Mouse (Mus musculus): ENCODE measurements around the gene Acsm2. TPM values are rescaled to one million over a fixed set of nuclear protein-coding genes. Genes with fewer than 3 reads are reported as not detected.

Acsm2 gene
- polyA plus RNA-seq (2014; fragmentation: Nextera tagmentation; extraction: Ambion mirVana), result not detected in 2 replicates

- no peak within 1 kb of the TSS for H3K4me3 ChIP-seq (ENCODE audit: low read depth, low read length)
- H3K27me3 ChIP-seq (ENCODE audit: control insufficient read depth, insufficient read depth, low read length), result no peaks in the 10 kb centered on the region
- H3K4me1 ChIP-seq (ENCODE audit: control insufficient read depth, insufficient read depth, low read length), result no peaks in the 10 kb centered on the region
- no peak within 1 kb of the TSS for H3K27ac ChIP-seq (ENCODE audit: low read depth, low read length)
- no peak within 1 kb of the TSS for H3K9ac ChIP-seq (replicated peaks; ENCODE audit: low read depth, low read length)
- no peak for ATAC-seq (ENCODE audit: low read depth)
- no peaks in the 10 kb centered on the region for H3K36me3 ChIP-seq (ENCODE audit: control insufficient read depth, insufficient read depth, low read length)
- no peak within 1 kb of the TSS for H3K4me2 ChIP-seq (ENCODE audit: low read depth, low read length)
- no peaks in the 10 kb centered on the region for H3K9me3 ChIP-seq (ENCODE audit: control insufficient read depth, low read length)
- 95% methylated on average over 1 of the region's 1 CpGs for WGBS
Measured at GRCm38 (mm10) chr7:119554040-119554439, at the start of gene Acsm2. TSS of gene Acsm2 (plus strand) at chr7:119554340.

GRCm38 (mm10) chr7:119511143-119511542, 43.0 kb upstream of the Acsm2 start:
- no peaks in the 10 kb centered on the region for H3K9me3 ChIP-seq (ENCODE audit: control insufficient read depth, low read length)
- ATAC-seq (ENCODE audit: low read depth), result no peak
- H3K27ac ChIP-seq (ENCODE audit: low read depth, low read length), result no peak overlapping the region
- H3K4me2 ChIP-seq (ENCODE audit: low read depth, low read length), result no peak overlapping the region
- H3K27me3 ChIP-seq (ENCODE audit: control insufficient read depth, insufficient read depth, low read length), result no peaks in the 10 kb centered on the region
- H3K4me1 ChIP-seq (ENCODE audit: control insufficient read depth, insufficient read depth, low read length), result no peaks in the 10 kb centered on the region
- WGBS, result 84% methylated on average over 4 of the region's 4 CpGs
- no peaks in the 10 kb centered on the region for H3K36me3 ChIP-seq (ENCODE audit: control insufficient read depth, insufficient read depth, low read length)
- no peak overlapping the region for H3K9ac ChIP-seq (replicated peaks; ENCODE audit: low read depth, low read length)
- H3K4me3 ChIP-seq (ENCODE audit: low read depth, low read length), result no peak overlapping the region

GRCm38 (mm10) chr7:119513056-119513455, 41.1 kb upstream of the Acsm2 start:
- 31% methylated on average over 7 of the region's 7 CpGs for WGBS
- Histone ChIP-seq H3K9ac (replicated peaks; ENCODE audit: low read depth, low read length) (no peak overlapping the region), H3K36me3 (ENCODE audit: control insufficient read depth, insufficient read depth, low read length) (no peaks in the 10 kb centered on the region), H3K4me1 (ENCODE audit: control insufficient read depth, insufficient read depth, low read length) (no peaks in the 10 kb centered on the region), H3K27ac (ENCODE audit: low read depth, low read length) (no peak overlapping the region), H3K9me3 (ENCODE audit: control insufficient read depth, low read length) (no peaks in the 10 kb centered on the region), H3K4me2 (ENCODE audit: low read depth, low read length) (no peak overlapping the region), H3K27me3 (ENCODE audit: control insufficient read depth, insufficient read depth, low read length) (no peaks in the 10 kb centered on the region), H3K4me3 (ENCODE audit: low read depth, low read length) (no peak overlapping the region)
- no peak for ATAC-seq (ENCODE audit: low read depth)

- H3K36me3 ChIP-seq (ENCODE audit: control insufficient read depth, insufficient read depth, low read length), result no peaks in the 10 kb centered on the region
- no peak overlapping the region for H3K4me3 ChIP-seq (ENCODE audit: low read depth, low read length)
- 71% methylated on average over 10 of the region's 10 CpGs for WGBS
- H3K9ac ChIP-seq (replicated peaks; ENCODE audit: low read depth, low read length), result no peak overlapping the region
- H3K4me1 ChIP-seq (ENCODE audit: control insufficient read depth, insufficient read depth, low read length), result no peaks in the 10 kb centered on the region
- no peak overlapping the region for H3K27ac ChIP-seq (ENCODE audit: low read depth, low read length)
- H3K4me2 ChIP-seq (ENCODE audit: low read depth, low read length), result no peak overlapping the region
- no peaks in the 10 kb centered on the region for H3K9me3 ChIP-seq (ENCODE audit: control insufficient read depth, low read length)
- no peaks in the 10 kb centered on the region for H3K27me3 ChIP-seq (ENCODE audit: control insufficient read depth, insufficient read depth, low read length)
- peak; percentile 61 for ATAC-seq (ENCODE audit: low read depth)
Measured at GRCm38 (mm10) chr7:119515492-119516271, 38.5 kb upstream of the Acsm2 start.

- Histone ChIP-seq H3K4me3 (ENCODE audit: low read depth, low read length) (no peak overlapping the region), H3K4me2 (ENCODE audit: low read depth, low read length) (no peak overlapping the region), H3K4me1 (ENCODE audit: control insufficient read depth, insufficient read depth, low read length) (no peaks in the 10 kb centered on the region), H3K27ac (ENCODE audit: low read depth, low read length) (no peak overlapping the region), H3K27me3 (ENCODE audit: control insufficient read depth, insufficient read depth, low read length) (no peaks in the 10 kb centered on the region), H3K9me3 (ENCODE audit: control insufficient read depth, low read length) (no peaks in the 10 kb centered on the region), H3K9ac (replicated peaks; ENCODE audit: low read depth, low read length) (no peak overlapping the region), H3K36me3 (ENCODE audit: control insufficient read depth, insufficient read depth, low read length) (no peaks in the 10 kb centered on the region)
- ATAC-seq (ENCODE audit: low read depth), result no peak
- 82% methylated on average over 7 of the region's 7 CpGs for WGBS
Measured at GRCm38 (mm10) chr7:119516272-119516558, 37.9 kb upstream of the Acsm2 start.

GRCm38 (mm10) chr7:119519163-119519562, 35.0 kb upstream of the Acsm2 start, which contains the start of gene Acsm5:
TSS of gene Acsm5 (plus strand) at chr7:119519463.
- Histone ChIP-seq H3K9ac (replicated peaks; ENCODE audit: low read depth, low read length) (no peak within 1 kb of the TSS), H3K4me3 (ENCODE audit: low read depth, low read length) (no peak within 1 kb of the TSS), H3K4me1 (ENCODE audit: control insufficient read depth, insufficient read depth, low read length) (no peaks in the 10 kb centered on the region), H3K9me3 (ENCODE audit: control insufficient read depth, low read length) (no peaks in the 10 kb centered on the region), H3K36me3 (ENCODE audit: control insufficient read depth, insufficient read depth, low read length) (no peaks in the 10 kb centered on the region), H3K27me3 (ENCODE audit: control insufficient read depth, insufficient read depth, low read length) (no peaks in the 10 kb centered on the region), H3K4me2 (ENCODE audit: low read depth, low read length) (no peak within 1 kb of the TSS), H3K27ac (ENCODE audit: low read depth, low read length) (no peak within 1 kb of the TSS)
- no peak for ATAC-seq (ENCODE audit: low read depth)
- 67% methylated on average over 5 of the region's 5 CpGs for WGBS

GRCm38 (mm10) chr7:119519654-119520053, 34.5 kb upstream of the Acsm2 start:
- peak; percentile 59; the same call in 1 of the 2 replicates for ATAC-seq (ENCODE audit: low read depth)
- Histone ChIP-seq H3K4me2 (ENCODE audit: low read depth, low read length) (no peak overlapping the region), H3K36me3 (ENCODE audit: control insufficient read depth, insufficient read depth, low read length) (no peaks in the 10 kb centered on the region), H3K4me1 (ENCODE audit: control insufficient read depth, insufficient read depth, low read length) (no peaks in the 10 kb centered on the region), H3K9me3 (ENCODE audit: control insufficient read depth, low read length) (no peaks in the 10 kb centered on the region), H3K4me3 (ENCODE audit: low read depth, low read length) (no peak overlapping the region), H3K27me3 (ENCODE audit: control insufficient read depth, insufficient read depth, low read length) (no peaks in the 10 kb centered on the region), H3K9ac (replicated peaks; ENCODE audit: low read depth, low read length) (no peak overlapping the region), H3K27ac (ENCODE audit: low read depth, low read length) (no peak overlapping the region)
- 41% methylated on average over 5 of the region's 5 CpGs for WGBS

- no peaks in the 10 kb centered on the region for H3K9me3 ChIP-seq (ENCODE audit: control insufficient read depth, low read length)
- no peak overlapping the region for H3K9ac ChIP-seq (replicated peaks; ENCODE audit: low read depth, low read length)
- no peak overlapping the region for H3K4me3 ChIP-seq (ENCODE audit: low read depth, low read length)
- H3K36me3 ChIP-seq (ENCODE audit: control insufficient read depth, insufficient read depth, low read length), result no peaks in the 10 kb centered on the region
- no peaks in the 10 kb centered on the region for H3K4me1 ChIP-seq (ENCODE audit: control insufficient read depth, insufficient read depth, low read length)
- ATAC-seq (ENCODE audit: low read depth), result no peak
- H3K4me2 ChIP-seq (ENCODE audit: low read depth, low read length), result no peak overlapping the region
- 90% methylated on average over 3 of the region's 3 CpGs for WGBS
- no peaks in the 10 kb centered on the region for H3K27me3 ChIP-seq (ENCODE audit: control insufficient read depth, insufficient read depth, low read length)
- H3K27ac ChIP-seq (ENCODE audit: low read depth, low read length), result no peak overlapping the region
Measured at GRCm38 (mm10) chr7:119521816-119522215, 32.3 kb upstream of the Acsm2 start.

GRCm38 (mm10) chr7:119522385-119522784, 31.8 kb upstream of the Acsm2 start:
- no peak overlapping the region for H3K4me3 ChIP-seq (ENCODE audit: low read depth, low read length)
- no peaks in the 10 kb centered on the region for H3K36me3 ChIP-seq (ENCODE audit: control insufficient read depth, insufficient read depth, low read length)
- ATAC-seq (ENCODE audit: low read depth), result no peak
- H3K4me1 ChIP-seq (ENCODE audit: control insufficient read depth, insufficient read depth, low read length), result no peaks in the 10 kb centered on the region
- no peaks in the 10 kb centered on the region for H3K9me3 ChIP-seq (ENCODE audit: control insufficient read depth, low read length)
- no peak overlapping the region for H3K4me2 ChIP-seq (ENCODE audit: low read depth, low read length)
- H3K27ac ChIP-seq (ENCODE audit: low read depth, low read length), result no peak overlapping the region
- no peak overlapping the region for H3K9ac ChIP-seq (replicated peaks; ENCODE audit: low read depth, low read length)
- 96% methylated on average over 1 of the region's 1 CpGs for WGBS
- H3K27me3 ChIP-seq (ENCODE audit: control insufficient read depth, insufficient read depth, low read length), result no peaks in the 10 kb centered on the region
